Mouse (Mus musculus) cerebellum, postnatal 10 days (tissue): ENCODE measurements at regions not wholly inside any gene's neighbourhood (a gene's known extent, or its start where the extent isn't known, plus 50 kb on each side); places are given as distances from the start of the nearest gene placed in this dataset.
A peak's percentile ranks its signal among the peaks of the same experiment; 100 is the strongest.

Experiments used
- DNase-seq, 2 experiments: peaks; one replicate each; pipeline ENCODE4 v3.0.0; 2021; ENCODE audit warnings: mixed read lengths in 2 of 2

- DNase-seq, result peak in 1 of 2 experiments; percentile 7
Observed at GRCm38 (mm10) chr12:58901931-58902330, 109.9 kb downstream of the Sec23a start.

- no peak for DNase-seq
Observed at GRCm38 (mm10) chr12:58875808-58876207, 136.0 kb downstream of the Sec23a start.

GRCm38 (mm10) chr12:58872465-58872864 lies 139.4 kb downstream of the Sec23a start:
- DNase-seq, result no peak

- DNase-seq, result no peak
Observed at GRCm38 (mm10) chr12:58856498-58856897, 155.3 kb downstream of the Sec23a start.

- DNase-seq, result peak; percentile 74 to 75
Observed at GRCm38 (mm10) chr12:58851677-58852385, 160.0 kb downstream of the Sec23a start.

- no peak for DNase-seq
Observed at GRCm38 (mm10) chr12:58829656-58830055, 182.2 kb downstream of the Sec23a start.

GRCm38 (mm10) chr12:58827864-58828263 lies 184.0 kb downstream of the Sec23a start:
- DNase-seq, result no peak

- DNase-seq, result no peak
Observed at GRCm38 (mm10) chr12:58825139-58825921, 186.5 kb downstream of the Sec23a start.

GRCm38 (mm10) chr12:58822971-58823370 lies 188.8 kb downstream of the Sec23a start:
- DNase-seq, result no peak

GRCm38 (mm10) chr12:58804068-58804467 lies 207.7 kb downstream of the Sec23a start:
- no peak for DNase-seq

GRCm38 (mm10) chr12:58802410-58802809 lies 209.4 kb downstream of the Sec23a start:
- DNase-seq, result peak; percentile 92 to 94
